Mouse (Mus musculus) adrenal gland, adult 8-10 months (tissue): ENCODE data around the gene Olfr1299. TPM values are rescaled to one million over a fixed set of nuclear protein-coding genes. Genes with fewer than 3 reads are reported as not detected.

ENCODE experiments used
- DNase-seq: peaks from one replicate; pipeline ENCODE4 v3.0.0; 2022
- total RNA-seq, 4 experiments: library from RNA; stranded (reverse); gene quantifications; 2 replicates each; pipeline ENCODE4 v1.2.4; 2022

Gene Olfr1299
- total RNA-seq: not detected

GRCm38 (mm10) chr2:111661119-111661518, at the start of gene Olfr1299:
Gene Olfr1299, plus strand, starts transcription at chr2:111661419.
- no peak for DNase-seq

- no peak for DNase-seq
Observed at GRCm38 (mm10) chr2:111626397-111626796, 34.8 kb upstream of the Olfr1299 start, which contains the start of gene Olfr1297. Gene Olfr1297, minus strand, starts transcription at chr2:111626497.

- no peak for DNase-seq
Observed at GRCm38 (mm10) chr2:111649101-111649500, 12.1 kb upstream of the Olfr1299 start, which contains the start of gene Olfr1298. Gene Olfr1298, minus strand, starts transcription at chr2:111649201.

Other genes with a start within 250 kb of the Olfr1299 start
- not detected for gene Olfr1286, start 238.3 kb upstream of the Olfr1299 start, total RNA-seq
- not detected for gene Olfr1287, start 212.3 kb upstream of the Olfr1299 start, total RNA-seq
- gene Olfr1288, start 187.3 kb upstream of the Olfr1299 start, total RNA-seq: not detected
- not detected for gene Olfr1289, start 180.6 kb upstream of the Olfr1299 start, total RNA-seq
- not detected for gene Olfr1290, start 167.6 kb upstream of the Olfr1299 start, total RNA-seq
- gene Olfr1291-ps1, start 164.2 kb upstream of the Olfr1299 start, total RNA-seq: not detected
- gene Olfr1293-ps, start 136.2 kb upstream of the Olfr1299 start, total RNA-seq: not detected
- gene Olfr1294, start 121.1 kb upstream of the Olfr1299 start, total RNA-seq: not detected
- not detected for gene Olfr1295, start 91.7 kb upstream of the Olfr1299 start, total RNA-seq
- gene Olfr1297, start 34.9 kb upstream of the Olfr1299 start, total RNA-seq: not detected
- not detected for gene Olfr1298, start 12.2 kb upstream of the Olfr1299 start, total RNA-seq
- not detected for gene Olfr1301, start 89.6 kb downstream of the Olfr1299 start, total RNA-seq
- gene Olfr1302, start 116.0 kb downstream of the Olfr1299 start, total RNA-seq: not detected
- gene Olfr1303, start 158.9 kb downstream of the Olfr1299 start, total RNA-seq: not detected
- not detected for gene Olfr1305, start 215.7 kb downstream of the Olfr1299 start, total RNA-seq